Mouse (Mus musculus): ENCODE measurements around the gene Hfe2.

Gene Hfe2

GRCm38 (mm10) chr3:96557694-96558093 lies 32.7 kb downstream of the Hfe2 start, which contains the start of gene Txnip:
Gene Txnip (plus strand): TSS chr3:96557957.
- DNase-seq (ENCODE audit: low read depth, low spot score): peak; percentile 99

- DNase-seq (ENCODE audit: low read depth, low spot score): peak; percentile 44
These were observed 33.2 kb downstream of the Hfe2 start for GRCm38 (mm10) chr3:96558159-96558558.

- DNase-seq (ENCODE audit: low read depth, low spot score): no peak
These were observed 33.8 kb downstream of the Hfe2 start for GRCm38 (mm10) chr3:96558668-96559196.

DNA sequence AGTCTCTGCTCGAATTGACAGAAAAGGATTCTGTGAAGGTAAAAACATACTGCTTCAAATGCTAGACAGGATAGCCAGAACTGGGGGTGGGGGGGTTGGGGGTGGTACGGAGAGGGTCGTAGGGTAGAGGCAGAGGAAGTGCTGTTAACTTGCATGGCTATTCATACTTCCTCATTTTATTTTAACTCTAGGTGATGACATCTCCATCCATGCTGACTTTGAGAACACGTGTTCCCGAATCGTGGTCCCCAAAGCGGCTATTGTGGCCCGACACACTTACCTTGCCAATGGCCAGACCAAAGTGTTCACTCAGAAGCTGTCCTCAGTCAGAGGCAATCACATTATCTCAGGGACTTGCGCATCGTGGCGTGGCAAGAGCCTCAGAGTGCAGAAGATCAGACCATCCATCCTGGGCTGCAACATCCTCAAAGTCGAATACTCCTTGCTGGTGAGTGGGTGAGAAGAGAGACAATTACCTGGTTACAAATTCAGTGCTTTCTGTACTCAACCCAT lies 34.5 kb downstream of the Hfe2 start:
- DNase-seq (ENCODE audit: low read depth, low spot score): no peak

DNA sequence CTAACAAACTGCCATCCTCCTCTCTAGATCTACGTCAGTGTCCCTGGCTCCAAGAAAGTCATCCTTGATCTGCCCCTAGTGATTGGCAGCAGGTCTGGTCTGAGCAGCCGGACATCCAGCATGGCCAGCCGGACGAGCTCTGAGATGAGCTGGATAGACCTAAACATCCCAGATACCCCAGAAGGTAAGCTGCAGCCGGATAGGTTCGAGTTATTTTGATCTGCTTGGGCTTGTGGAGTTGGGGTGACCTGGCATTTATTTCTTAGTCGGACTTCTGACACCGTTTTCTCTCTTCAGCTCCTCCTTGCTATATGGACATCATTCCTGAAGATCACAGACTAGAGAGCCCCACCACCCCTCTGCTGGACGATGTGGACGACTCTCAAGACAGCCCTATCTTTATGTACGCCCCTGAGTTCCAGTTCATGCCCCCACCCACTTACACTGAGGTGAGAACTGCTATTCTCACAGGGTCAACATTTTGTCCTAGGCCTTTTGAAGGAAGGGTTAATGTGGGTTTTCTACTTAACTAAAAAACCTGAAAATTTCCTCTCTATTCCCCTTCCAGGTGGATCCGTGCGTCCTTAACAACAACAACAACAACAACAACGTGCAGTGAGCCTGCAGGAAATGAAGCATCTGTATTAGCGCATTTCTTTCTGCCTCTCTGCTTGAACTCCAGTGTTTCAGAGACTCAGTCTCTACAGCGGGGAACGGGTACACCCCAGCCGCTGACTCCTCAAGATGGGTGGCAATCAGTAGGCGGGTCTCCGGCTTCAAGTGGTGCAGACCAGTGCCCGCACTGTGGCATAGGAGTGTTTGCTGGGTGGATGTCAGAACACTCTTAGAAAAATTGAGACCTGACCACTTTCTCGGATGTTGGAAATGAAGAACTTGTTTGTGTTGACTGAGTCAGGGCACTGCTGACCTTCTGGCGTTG lies 35.2 kb downstream of the Hfe2 start:
- no peak for DNase-seq (ENCODE audit: low read depth, low spot score)

GRCm38 (mm10) chr3:96560881-96561668 lies 36.1 kb downstream of the Hfe2 start:
- no peak for DNase-seq (ENCODE audit: low read depth, low spot score)

DNA sequence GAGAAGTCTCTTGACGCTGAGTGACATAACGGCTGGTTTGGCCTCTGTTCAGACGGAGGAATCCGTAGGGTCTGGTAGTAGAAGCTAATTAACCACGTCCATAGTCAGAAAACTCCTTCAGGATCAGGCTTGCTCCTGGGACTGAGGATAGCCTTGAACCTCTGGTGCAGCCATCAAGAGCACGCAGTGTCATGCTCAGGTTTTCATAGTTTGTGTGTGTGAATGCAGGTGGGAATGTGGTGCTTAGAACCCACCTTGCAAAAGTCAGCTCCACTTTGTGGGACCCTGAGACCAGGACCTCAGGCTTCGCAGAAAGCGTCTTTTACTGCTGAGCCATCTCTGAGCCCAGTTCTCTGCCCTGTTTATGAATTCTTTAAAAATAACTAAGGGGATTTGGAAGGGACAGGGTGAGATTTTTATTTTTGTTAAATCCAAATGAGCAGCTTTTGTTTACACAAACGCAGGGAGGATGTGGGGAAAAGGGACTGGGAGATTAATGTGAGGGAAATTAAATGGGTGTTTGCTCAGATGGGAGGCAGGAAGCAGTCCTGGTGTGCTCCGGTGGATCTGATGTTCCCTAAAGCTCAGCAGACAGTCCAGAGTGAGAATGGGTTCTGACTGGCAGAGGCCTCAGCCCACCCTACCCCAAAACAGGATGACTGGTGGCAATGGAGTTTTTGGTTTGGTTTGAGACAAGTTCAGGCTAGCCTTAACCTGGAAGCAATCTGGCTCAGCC lies 37.1 kb downstream of the Hfe2 start:
- no peak for DNase-seq (ENCODE audit: low read depth, low spot score)

- DNase-seq (ENCODE audit: low read depth, low spot score): no peak
These were observed 38.3 kb downstream of the Hfe2 start for GRCm38 (mm10) chr3:96563267-96563666.

DNA sequence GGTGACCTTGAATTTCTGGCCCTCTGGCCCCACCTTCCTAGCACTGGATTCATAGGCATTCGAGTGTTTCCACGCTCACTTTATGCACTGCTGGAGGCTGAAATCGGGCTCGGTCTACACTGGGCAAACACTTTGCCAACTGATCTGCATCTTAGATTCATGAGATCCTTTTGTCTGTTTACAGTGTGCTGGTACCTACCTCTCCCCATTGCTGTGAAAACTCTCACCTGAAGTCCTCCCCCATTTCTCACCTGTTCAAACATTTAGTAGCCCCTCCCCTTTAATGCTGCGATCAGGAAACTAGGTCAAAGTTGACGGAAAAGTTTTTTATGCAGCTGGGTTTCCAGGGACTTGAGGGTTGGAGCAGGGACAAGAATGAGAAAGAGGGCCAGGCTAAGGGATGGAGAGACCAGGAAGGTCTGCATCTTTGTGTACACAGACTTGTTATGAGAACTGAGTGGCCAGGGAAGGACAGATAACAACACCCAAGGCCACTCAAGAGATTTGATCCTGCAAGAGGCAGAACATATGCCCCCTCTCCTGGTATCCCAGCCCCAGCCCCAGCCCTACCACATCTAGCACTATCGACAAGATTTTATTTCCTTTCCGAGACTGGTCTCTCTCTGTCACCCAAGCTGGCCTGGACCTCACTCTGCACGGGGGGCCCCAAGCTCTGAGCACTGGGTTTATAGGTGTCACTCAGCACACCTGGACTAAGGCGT lies 39.1 kb downstream of the Hfe2 start:
- peak; percentile 32 for DNase-seq (ENCODE audit: low read depth, low spot score)

- DNase-seq (ENCODE audit: low read depth, low spot score): no peak
These were observed 39.7 kb downstream of the Hfe2 start for GRCm38 (mm10) chr3:96564633-96565032.

- DNase-seq (ENCODE audit: low read depth, low spot score): no peak
These were observed 40.1 kb downstream of the Hfe2 start for GRCm38 (mm10) chr3:96565105-96565504.

GRCm38 (mm10) chr3:96566661-96567450 lies 41.9 kb downstream of the Hfe2 start:
- no peak for DNase-seq (ENCODE audit: low read depth, low spot score)

DNA sequence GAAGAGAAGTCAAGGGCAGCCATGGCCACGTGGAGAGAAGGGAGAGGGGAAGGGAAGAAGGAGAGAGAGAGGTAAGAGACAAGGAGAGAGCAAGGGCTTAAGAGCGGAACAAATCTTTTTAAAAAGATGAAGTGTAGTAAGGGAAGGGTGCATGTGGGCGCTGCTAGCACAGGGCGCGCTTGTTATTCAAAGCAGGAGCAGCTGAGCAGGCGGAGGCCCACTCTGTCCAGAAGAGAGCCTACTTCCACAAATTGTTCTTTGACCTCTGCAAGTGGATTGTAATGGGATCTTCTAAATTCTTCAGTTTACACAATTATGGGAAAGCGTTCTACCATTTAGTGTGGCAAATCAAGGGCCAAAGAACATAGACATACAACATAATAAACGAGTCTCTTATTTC lies 43.6 kb downstream of the Hfe2 start:
- no peak for DNase-seq (ENCODE audit: low read depth, low spot score)

DNA sequence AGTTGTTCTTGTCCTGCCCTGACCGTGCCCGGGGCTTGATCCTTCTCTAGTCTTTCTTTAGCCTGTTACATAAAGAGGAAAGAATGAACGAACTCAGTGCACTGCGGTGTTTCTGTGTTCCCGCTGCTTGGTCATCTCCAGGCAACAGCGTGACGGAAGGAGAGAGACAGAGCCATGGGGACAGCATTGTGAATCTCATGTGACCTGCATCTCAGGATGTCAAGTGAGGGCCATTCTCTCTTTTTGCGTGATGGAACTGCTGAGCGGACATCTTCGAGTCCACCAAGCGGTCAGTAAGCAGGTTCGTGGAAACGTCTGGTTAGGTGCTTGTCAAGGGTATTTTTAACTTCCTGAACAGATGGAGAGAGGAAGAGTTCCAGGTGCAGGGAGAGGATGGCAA lies 44.5 kb downstream of the Hfe2 start:
- DNase-seq (ENCODE audit: low read depth, low spot score): no peak

DNA sequence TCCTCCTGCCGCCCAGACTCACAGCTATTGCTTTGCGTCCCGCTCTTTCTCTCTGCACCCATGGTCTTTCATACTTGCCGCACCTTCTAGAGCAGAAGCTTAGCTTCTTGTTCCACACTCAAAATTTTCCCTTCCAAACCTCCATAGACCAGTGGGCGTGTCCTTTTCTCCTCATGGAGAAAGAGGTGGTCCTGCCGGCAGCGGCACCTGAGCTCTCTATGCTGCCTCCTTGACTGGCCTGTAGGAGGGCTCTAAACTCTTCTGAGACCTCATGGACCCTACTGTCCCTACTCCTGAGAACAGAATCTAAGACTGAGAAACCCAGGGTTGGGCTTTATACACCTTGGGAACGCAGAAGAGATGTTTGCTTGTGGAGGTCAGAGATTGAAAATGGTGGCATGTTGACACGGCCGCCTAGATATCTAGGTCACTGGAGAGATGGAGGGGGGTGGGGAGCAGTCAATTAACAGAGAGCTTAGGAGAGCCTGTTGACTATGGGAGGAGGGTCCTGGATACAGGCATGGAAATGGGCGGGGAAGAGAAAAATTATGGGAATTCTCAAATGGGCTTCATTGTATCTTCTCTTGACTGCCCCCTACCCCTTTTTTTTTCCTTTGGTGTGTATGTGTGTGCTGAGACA lies 45.1 kb downstream of the Hfe2 start:
- DNase-seq (ENCODE audit: low read depth, low spot score): no peak

DNA sequence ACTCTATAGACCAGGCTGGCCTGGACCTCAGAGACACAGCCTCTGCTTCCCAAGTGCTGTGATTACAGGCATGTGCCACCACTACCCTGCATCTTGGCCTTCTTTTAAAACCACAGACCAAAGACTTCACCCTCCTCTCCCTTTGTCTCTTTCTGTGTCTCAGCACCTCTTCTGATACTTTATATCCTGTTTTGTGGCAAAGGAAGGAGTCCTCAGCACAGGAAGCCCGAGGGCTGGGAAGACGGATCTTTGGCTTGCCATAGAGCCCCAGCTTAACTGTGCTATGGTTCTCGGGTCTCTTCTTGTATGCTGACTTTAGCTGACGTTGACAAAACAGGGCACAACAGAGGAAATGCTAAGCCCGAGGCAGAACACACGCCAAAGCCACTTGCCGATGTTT lies 45.7 kb downstream of the Hfe2 start:
- no peak for DNase-seq (ENCODE audit: low read depth, low spot score)

- no peak for DNase-seq (ENCODE audit: low read depth, low spot score)
These were observed 46.4 kb downstream of the Hfe2 start for GRCm38 (mm10) chr3:96571336-96571735.

DNA sequence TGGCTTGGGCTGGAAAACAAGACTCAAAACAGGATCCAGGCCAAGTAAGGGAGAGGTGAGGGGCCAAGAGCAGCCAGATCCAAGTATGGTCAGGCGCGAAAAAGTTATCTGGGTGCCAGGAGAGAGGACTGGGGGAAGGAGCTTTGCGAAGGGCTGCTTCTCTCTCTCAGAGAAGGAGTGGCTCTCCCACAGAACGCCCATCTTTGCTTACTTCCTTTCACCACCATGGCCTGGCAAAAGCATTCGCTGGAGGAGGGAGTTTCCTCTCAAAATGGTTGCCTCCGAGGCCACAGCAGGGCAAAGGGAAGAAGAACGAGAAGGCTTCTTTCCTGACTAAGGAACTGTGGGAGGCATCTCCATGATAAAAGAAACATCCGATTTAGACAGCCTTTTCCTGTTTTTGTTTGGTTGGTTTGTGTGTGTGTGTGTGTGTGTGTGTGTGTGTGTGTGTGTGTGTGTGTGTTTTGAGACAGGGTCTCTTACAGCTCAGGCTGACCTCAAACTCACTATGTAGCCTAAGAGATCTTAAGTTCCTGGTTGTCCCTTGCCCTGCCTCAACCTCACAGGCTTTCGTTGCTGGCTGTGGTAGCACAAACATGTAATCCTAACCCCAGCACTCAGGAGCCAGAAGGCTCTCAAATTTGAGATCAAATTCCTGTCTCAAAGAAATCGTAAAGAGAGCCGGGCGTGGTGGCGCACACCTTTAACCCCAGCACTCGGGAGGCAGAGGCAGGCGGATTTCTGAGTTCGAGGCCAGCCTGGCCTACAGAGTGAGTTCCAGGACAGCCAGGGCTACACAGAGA lies 47.1 kb downstream of the Hfe2 start:
- no peak for DNase-seq (ENCODE audit: low read depth, low spot score)
